16 mouse cellular contexts compared by ENCODE assay signal in genomic region chr13:113851602-113852375, GRCm38 (mm10). TPM values are rescaled to one million over a fixed set of nuclear protein-coding genes. Genes with fewer than 3 reads are reported as not detected.
DNase-seq lines count a peak whose midpoint lies in the region; ATAC-seq and TF ChIP-seq lines count a peak whose summit lies in the region.
"Had no signal": no experiment of that assay in that cellular context is flagged by ENCODE, and none has a peak within 500 bp of the region (broad histone marks: within the 10 kb centered on the region; RNA-seq: fewer than 3 reads in every experiment).

No protein-coding gene starts in this region.

- no peaks in the 10 kb centered on the region for H3K9me3 ChIP-seq in heart, embryonic 15.5 days (replicated peaks)
- H3K9me3 ChIP-seq in lung, embryonic 15.5 days, result no peaks in the 10 kb centered on the region
- no peaks in the 10 kb centered on the region for H3K9me3 ChIP-seq in liver, embryonic 15.5 days (replicated peaks)
- H3K9me3 ChIP-seq: hindbrain, embryonic 13.5 days; limb, embryonic 10.5 days had no signal

- H3K9ac ChIP-seq in heart, embryonic 15.5 days, result no peak overlapping the region
- no peak overlapping the region for H3K9ac ChIP-seq in lung, embryonic 15.5 days
- no peak overlapping the region for H3K9ac ChIP-seq in liver, embryonic 15.5 days
- H3K9ac ChIP-seq: hindbrain, embryonic 13.5 days had no signal

- H3K4me1 ChIP-seq in heart, embryonic 15.5 days (replicated peaks), result peaks cover 22% of the 10 kb centered on the region
- peaks cover 8% of the 10 kb centered on the region for H3K4me1 ChIP-seq in lung, embryonic 15.5 days
- peaks cover 20% of the 10 kb centered on the region for H3K4me1 ChIP-seq in lung, adult 2 months (ENCODE audit: control insufficient read depth, insufficient read depth, low read length)
- H3K4me1 ChIP-seq in liver, embryonic 15.5 days (replicated peaks), result peaks cover 78% of the 10 kb centered on the region

- H3K27me3 ChIP-seq in heart, embryonic 15.5 days, result no peaks in the 10 kb centered on the region
- H3K27me3 ChIP-seq in lung, embryonic 15.5 days, result no peaks in the 10 kb centered on the region
- H3K27me3 ChIP-seq in liver, embryonic 15.5 days, result no peaks in the 10 kb centered on the region
- H3K27me3 ChIP-seq: hindbrain, embryonic 13.5 days had no signal

- no peak overlapping the region for H3K4me3 ChIP-seq in heart, embryonic 15.5 days
- no peak overlapping the region for H3K4me3 ChIP-seq in lung, embryonic 15.5 days
- H3K4me3 ChIP-seq in lung, adult 2 months (replicated peaks; ENCODE audit: extremely low read depth, low read depth, low read length), result no peak overlapping the region
- H3K4me3 ChIP-seq in liver, embryonic 15.5 days (replicated peaks), result no peak overlapping the region
- H3K4me3 ChIP-seq: hindbrain, embryonic 13.5 days; limb, embryonic 10.5 days had no signal

- 72% methylated on average over 13 of the region's 13 CpGs for WGBS in heart, embryonic 15.5 days
- 62% methylated on average over 13 of the region's 13 CpGs for WGBS in lung, embryonic 15.5 days
- WGBS in lung, adult 2 months, result 56% methylated on average over 13 of the region's 13 CpGs
- WGBS in liver, embryonic 15.5 days (ENCODE audit: insufficient replicate concordance), result 62% methylated on average over 13 of the region's 13 CpGs

- TF ChIP-seq POLR2A in lung, adult 2 months (IDR thresholded peaks at IDR 0.05; ENCODE audit: borderline replicate concordance, extremely low read depth, low read depth, low read length), result no peak

- no peak for DNase-seq in heart, adult 8-10 months (ENCODE audit: low spot score)
- no peak for DNase-seq in lung, adult 2 months
- peak; percentile 59 for DNase-seq in brain, adult 2 months (ENCODE audit: low read depth, low spot score)
- DNase-seq in embryo, embryonic 11 days, result no peak
- DNase-seq: adrenal gland, adult 8-10 months; cerebellum, adult 8-10 months; gastrocnemius, postnatal 14 days; heart, postnatal 10 days; kidney, adult 18-20 months; layer of hippocampus, postnatal 36 days had no signal

- no peak overlapping the region for H3K4me2 ChIP-seq in heart, embryonic 15.5 days
- peak overlapping the region; percentile 18; the same call in 1 of the 2 replicates for H3K4me2 ChIP-seq in lung, embryonic 15.5 days
- H3K4me2 ChIP-seq in liver, embryonic 15.5 days, result peak overlapping the region; percentile 45
- H3K4me2 ChIP-seq: hindbrain, embryonic 13.5 days had no signal

- H3K36me3 ChIP-seq in heart, embryonic 15.5 days, result no peaks in the 10 kb centered on the region; the same call in 1 of the 2 replicates
- no peaks in the 10 kb centered on the region for H3K36me3 ChIP-seq in lung, embryonic 15.5 days
- H3K36me3 ChIP-seq in liver, embryonic 15.5 days (replicated peaks), result no peaks in the 10 kb centered on the region

- ATAC-seq in heart, embryonic 15.5 days (replicated peaks; ENCODE audit: insufficient number of reproducible peaks, insufficient read depth, low FRiP score, low read depth), result no peak
- peak; percentile 81 for ATAC-seq in lung, embryonic 15.5 days (ENCODE audit: borderline replicate concordance, extremely low read depth, low FRiP score, low TSS enrichment)
- ATAC-seq in liver, embryonic 15.5 days (ENCODE audit: insufficient read depth), result no peak
- no peak for ATAC-seq in monocyte, adult 5-6 weeks (replicated peaks; ENCODE audit: insufficient number of reproducible peaks, low FRiP score, low TSS enrichment, poor library complexity, severe bottlenecking)

- H3K27ac ChIP-seq in heart, embryonic 15.5 days, result peak overlapping the region; percentile 36; the same call in 1 of the 2 replicates
- no peak overlapping the region; the same call in 1 of the 2 replicates for H3K27ac ChIP-seq in lung, embryonic 15.5 days
- H3K27ac ChIP-seq in liver, embryonic 15.5 days (replicated peaks), result peak overlapping the region; percentile 51
- H3K27ac ChIP-seq: hindbrain, embryonic 13.5 days; limb, embryonic 10.5 days had no signal

- TF ChIP-seq CTCF in lung, adult 2 months (IDR thresholded peaks at IDR 0.05; ENCODE audit: insufficient read depth, low read length), result no peak

RNA-seq across cellular contexts. Expression of gene Arl15, which starts 57.5 kb away (rescaled TPM):
- polyA plus RNA-seq in heart, embryonic 15.5 days (2015; fragmentation: Nextera tagmentation; extraction: Ambion mirVana), result 6.7 and 7.6 TPM in 2 replicates
- total RNA-seq in heart, adult 8-10 months (2022), result 1 to 10 TPM; 7.1 to 8.2 (median 8.0) TPM
- polyA plus RNA-seq in lung, embryonic 15.5 days (2015; fragmentation: Nextera tagmentation; extraction: Ambion mirVana), result 8.2 and 10.6 TPM in 2 replicates
- 11.8 and 15.1 TPM in 2 replicates for polyA plus RNA-seq in lung, adult 2 months (2012; rRNA removed)
- 2.4 and 2.8 TPM in 2 replicates for polyA plus RNA-seq in liver, embryonic 15.5 days (2015; fragmentation: Nextera tagmentation; extraction: Ambion mirVana)
- 8.4 to 11.4 TPM (median 11.3 TPM) in 3 replicates for total RNA-seq in monocyte, adult 5-6 weeks (2017)
